Mouse (Mus musculus) intestine, embryonic 16.5 days (tissue): ENCODE data around the gene Capn13. TPM values are rescaled to one million over a fixed set of nuclear protein-coding genes. Genes with fewer than 3 reads are reported as not detected.
"Not testable (repeated sequence)": the region's sequence is repeated elsewhere in the genome, so short reads cannot be mapped to it uniquely, and the experiment has no call there.

Experiments
- ATAC-seq: fragments of 200-750 bp; cut with Nextera tagmentation; 2 replicates; pipeline ENCODE4 v1.8.0; 2017; ENCODE audit warnings: moderate TSS enrichment, moderate library complexity
- H3K27ac ChIP-seq: fragments of 300-500 bp; sonication (generic); 2 replicates; pipeline ENCODE4 v1.5.1; 2014; ENCODE audit warnings: mild to moderate bottlenecking, low read length
- H3K27me3 ChIP-seq: fragments of 300-500 bp; sonication (generic); replicated peaks from 2 replicates; pipeline ENCODE4 v1.6.1; 2014; ENCODE audit warnings: low read length, control low read depth, mixed read lengths; ENCODE audit not compliant: control insufficient read depth, insufficient read depth
- H3K36me3 ChIP-seq: fragments of 300-500 bp; sonication (generic); 2 replicates; pipeline ENCODE4 v1.6.1; 2014; ENCODE audit warnings: low read length, control low read depth; ENCODE audit not compliant: control insufficient read depth, insufficient read depth
- H3K4me1 ChIP-seq: fragments of 300-500 bp; sonication (generic); 2 replicates; pipeline ENCODE4 v1.6.1; 2014; ENCODE audit warnings: low read length, control low read depth, mixed read lengths; ENCODE audit not compliant: control insufficient read depth, insufficient read depth
- H3K4me2 ChIP-seq: fragments of 300-500 bp; sonication (generic); 2 replicates; pipeline ENCODE4 v1.6.1; 2014; ENCODE audit warnings: low read depth, low read length, control low read depth
- H3K4me3 ChIP-seq: fragments of 300-500 bp; sonication (generic); 2 replicates; pipeline ENCODE4 v1.5.1; 2014; ENCODE audit warnings: mild to moderate bottlenecking, low read length
- H3K9ac ChIP-seq: fragments of 300-500 bp; sonication (generic); 2 replicates; pipeline ENCODE4 v1.6.1; 2014; ENCODE audit warnings: low read depth, low read length
- H3K9me3 ChIP-seq: fragments of 300-500 bp; sonication (generic); 2 replicates; pipeline ENCODE4 v1.6.1; 2016; ENCODE audit warnings: low read length, control low read depth; ENCODE audit not compliant: control insufficient read depth
- WGBS: fragments of 180-500 bp; shearing (Covaris S2); extraction: QIAGEN DNeasy Blood & Tissue Kit; methylation state at CpG from one replicate; pipeline ENCODE4 v1.1.7; 2014; 5-methylcytosine and 5-hydroxymethylcytosine counted together
- polyA plus RNA-seq: library from polyadenylated mRNA; unstranded; fragments of >200 nt; fragmentation: Nextera tagmentation; extraction: Ambion mirVana; gene quantifications from 2 replicates; pipeline ENCODE4 v1.2.1, GENCODE M21; 2015

The Capn13 gene
- polyA plus RNA-seq, 1 experiment from 2014 or later: 1.6 TPM

DNA sequence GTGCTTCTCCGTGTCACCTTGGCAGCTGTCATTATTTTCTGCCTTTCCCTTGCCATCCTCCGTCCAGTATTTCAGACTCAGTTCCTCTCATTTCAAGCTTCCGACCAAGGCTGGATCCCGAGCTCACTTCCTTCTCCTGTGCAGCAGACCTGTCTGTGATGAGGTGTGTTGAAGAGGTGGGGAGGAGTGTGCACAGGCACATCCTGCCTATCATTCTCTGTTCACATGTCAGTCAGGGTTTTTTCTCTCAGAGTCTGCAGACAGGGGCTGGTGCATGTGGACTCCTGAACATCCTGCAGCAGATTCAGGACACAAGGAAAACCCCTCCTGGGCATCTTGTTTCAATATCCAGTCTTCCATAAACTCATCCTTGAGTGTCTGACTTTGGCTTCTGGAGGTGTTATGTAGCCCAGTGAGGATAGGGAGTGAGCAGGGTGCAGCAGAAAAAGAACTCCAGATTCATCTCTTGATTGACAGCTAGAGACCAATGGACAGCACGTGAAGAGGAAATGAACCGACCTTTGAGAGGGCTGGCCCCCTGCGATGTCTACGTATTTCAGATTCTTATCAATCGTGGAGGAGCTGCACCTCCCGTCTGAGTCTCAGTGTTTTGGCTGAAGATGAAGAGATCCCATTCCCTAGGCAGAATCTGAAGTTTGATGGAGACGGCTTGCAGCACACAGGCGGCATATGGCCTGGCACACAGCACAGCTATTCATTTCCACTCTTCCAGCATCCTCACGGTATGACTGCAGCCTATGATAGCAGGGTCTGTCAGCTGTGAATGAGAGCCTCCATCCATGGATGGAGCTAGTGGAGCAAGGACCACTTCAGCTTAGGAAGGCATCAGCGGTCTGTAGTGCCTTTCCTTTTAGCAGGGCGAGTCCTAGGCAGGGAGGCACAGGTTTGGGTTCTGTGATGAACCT lies 129.5 kb downstream of the Capn13 start:
- no peak for ATAC-seq
- Histone ChIP-seq H3K27me3 (no peaks in the 10 kb centered on the region), H3K27ac (no peak overlapping the region), H3K4me2 (no peak overlapping the region), H3K4me3 (no peak overlapping the region), H3K9ac (no peak overlapping the region), H3K9me3 (no peaks in the 10 kb centered on the region), H3K4me1 (no peaks in the 10 kb centered on the region), H3K36me3 (no peaks in the 10 kb centered on the region)
- WGBS: 75% methylated on average over 15 of the region's 15 CpGs

GRCm38 (mm10) chr17:73263077-73263501 lies 137.6 kb downstream of the Capn13 start:
- WGBS: 66% methylated on average over 8 of the region's 8 CpGs
- ATAC-seq: no peak
- no peak overlapping the region for H3K4me2 ChIP-seq
- no peak overlapping the region for H3K27ac ChIP-seq
- H3K36me3 ChIP-seq: no peaks in the 10 kb centered on the region
- H3K4me1 ChIP-seq: peaks cover 8% of the 10 kb centered on the region
- H3K9ac ChIP-seq: no peak overlapping the region
- no peaks in the 10 kb centered on the region for H3K27me3 ChIP-seq
- no peak overlapping the region for H3K4me3 ChIP-seq
- no peaks in the 10 kb centered on the region for H3K9me3 ChIP-seq

GRCm38 (mm10) chr17:73262558-73262957 lies 138.1 kb downstream of the Capn13 start:
- Histone ChIP-seq H3K36me3 (no peaks in the 10 kb centered on the region), H3K4me3 (no peak overlapping the region), H3K9ac (no peak overlapping the region), H3K27me3 (no peaks in the 10 kb centered on the region), H3K4me2 (no peak overlapping the region), H3K9me3 (no peaks in the 10 kb centered on the region), H3K4me1 (peaks cover 8% of the 10 kb centered on the region), H3K27ac (no peak overlapping the region)
- WGBS: 82% methylated on average over 2 of the region's 2 CpGs
- no peak for ATAC-seq

GRCm38 (mm10) chr17:73259258-73259657 lies 141.4 kb downstream of the Capn13 start:
- H3K27ac ChIP-seq, H3K9me3 ChIP-seq, H3K4me3 ChIP-seq, ATAC-seq, H3K4me1 ChIP-seq, H3K9ac ChIP-seq, H3K4me2 ChIP-seq, H3K36me3 ChIP-seq, H3K27me3 ChIP-seq: not testable (repeated sequence)
- WGBS: 93% methylated on average over 5 of the region's 5 CpGs

- no peaks in the 10 kb centered on the region for H3K27me3 ChIP-seq
- peak; percentile 89 for ATAC-seq
- H3K9ac ChIP-seq: no peak overlapping the region
- peaks cover 8% of the 10 kb centered on the region for H3K4me1 ChIP-seq
- H3K4me2 ChIP-seq: peak overlapping the region; percentile 19; the same call in 1 of the 2 replicates
- no peaks in the 10 kb centered on the region for H3K36me3 ChIP-seq
- H3K4me3 ChIP-seq: no peak overlapping the region
- 20% methylated on average over 12 of the region's 12 CpGs for WGBS
- no peaks in the 10 kb centered on the region for H3K9me3 ChIP-seq
- H3K27ac ChIP-seq: no peak overlapping the region
These were observed 142.0 kb downstream of the Capn13 start for GRCm38 (mm10) chr17:73258620-73259019.
